Mouse (Mus musculus) left cerebral cortex, postnatal 10 days (tissue): ENCODE results near the gene Gsk3a. TPM values are rescaled to one million over a fixed set of nuclear protein-coding genes. Genes with fewer than 3 reads are reported as not detected.

ENCODE experiments used
- DNase-seq, 2 experiments: peaks; one replicate each; pipeline ENCODE4 v3.0.0; 2021 to 2022; ENCODE audit warnings: low spot score in 2 of 2, mixed read lengths in 1 of 2; ENCODE audit errors: extremely low spot score in 1 of 2
- intact Hi-C: fragments of 180-260 bp; cut with DNase I; formaldehyde crosslinking; loops from one replicate; pipeline ENCODE4 v1.15.1; 2025
- total RNA-seq, 2 experiments: library from RNA; stranded (reverse); gene quantifications; 2 replicates each; pipeline ENCODE4 v1.2.3; 2021

The Gsk3a gene
- total RNA-seq, 2 experiments from 2014 or later: 205 TPM

GRCm38 (mm10) chr7:25206094-25206830 is 31.4 kb downstream of the Gsk3a start:
- intact Hi-C loops: no loop called here
- DNase-seq: no peak

GRCm38 (mm10) chr7:25205355-25206093 is 32.1 kb downstream of the Gsk3a start:
- DNase-seq: no peak
- intact Hi-C loops: no loop called here

DNA sequence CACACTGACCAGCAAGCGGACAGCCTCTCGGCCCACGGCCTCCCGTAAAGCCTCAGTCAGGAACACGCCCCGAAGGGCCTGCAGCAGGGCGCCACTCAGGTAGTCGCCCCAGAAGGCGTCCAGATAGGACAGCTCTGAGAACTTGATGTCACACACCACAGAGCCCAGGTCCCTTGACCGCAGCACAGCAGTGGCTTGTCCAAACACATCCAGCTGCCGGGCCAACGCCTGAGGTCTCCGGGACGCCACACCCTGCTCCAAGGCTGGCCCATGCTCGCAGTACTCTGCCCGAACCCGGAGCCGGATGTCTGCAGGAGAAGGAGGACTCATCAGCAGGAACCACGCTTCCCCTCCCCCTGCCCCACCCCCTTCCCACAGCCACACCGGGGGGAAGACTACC is 34.0 kb downstream of the Gsk3a start:
- no peak for DNase-seq
- intact Hi-C loops: no loop called here

GRCm38 (mm10) chr7:25197384-25198018 is 40.1 kb downstream of the Gsk3a start:
- intact Hi-C loops: no loop called here
- DNase-seq: no peak

GRCm38 (mm10) chr7:25196107-25196506 is 41.5 kb downstream of the Gsk3a start:
- no peak for DNase-seq
- intact Hi-C loops: no loop called here

DNA sequence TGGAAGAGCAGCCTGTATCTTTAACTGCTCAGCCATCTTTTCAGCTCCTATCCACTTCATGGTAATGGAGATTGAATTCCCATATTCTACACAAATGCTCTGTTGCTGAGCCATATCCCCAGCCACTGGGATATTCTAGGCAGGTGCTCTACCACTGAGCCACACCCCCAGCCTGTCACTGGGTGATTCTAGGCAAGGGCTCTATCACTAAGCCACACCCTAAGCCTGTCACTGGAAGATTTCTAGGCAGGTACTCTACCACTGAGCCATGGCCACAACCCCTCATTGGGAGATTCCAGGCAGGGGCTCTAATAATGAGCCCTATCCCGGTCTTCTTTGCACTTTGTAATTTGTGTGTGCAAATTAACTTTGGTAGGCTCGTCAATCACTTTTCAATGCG is 42.5 kb downstream of the Gsk3a start:
- intact Hi-C loops: no loop called here
- DNase-seq: no peak

DNA sequence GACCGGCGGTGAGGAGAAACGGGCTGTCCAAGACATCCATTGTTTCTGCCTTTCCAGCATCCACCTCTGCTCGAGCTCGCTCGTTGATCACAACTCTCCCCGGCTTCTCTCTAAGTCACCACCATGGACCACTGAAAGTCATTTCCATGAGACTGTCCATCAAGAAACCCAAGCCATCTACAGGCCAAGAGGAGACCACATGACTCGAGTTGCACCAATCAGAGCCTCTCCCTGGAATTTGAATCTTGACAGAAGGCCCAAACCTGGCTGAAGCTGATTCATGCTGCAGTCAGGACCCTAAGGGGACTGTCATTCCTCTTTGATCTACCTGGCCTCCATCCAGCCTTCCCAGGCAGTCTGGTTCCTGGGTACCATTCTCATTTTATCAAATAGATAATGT is 45.5 kb downstream of the Gsk3a start:
- intact Hi-C loops: no loop called here
- DNase-seq: no peak

GRCm38 (mm10) chr7:25190806-25191205 is 46.8 kb downstream of the Gsk3a start:
- no peak for DNase-seq
- intact Hi-C loops: no loop called here

DNA sequence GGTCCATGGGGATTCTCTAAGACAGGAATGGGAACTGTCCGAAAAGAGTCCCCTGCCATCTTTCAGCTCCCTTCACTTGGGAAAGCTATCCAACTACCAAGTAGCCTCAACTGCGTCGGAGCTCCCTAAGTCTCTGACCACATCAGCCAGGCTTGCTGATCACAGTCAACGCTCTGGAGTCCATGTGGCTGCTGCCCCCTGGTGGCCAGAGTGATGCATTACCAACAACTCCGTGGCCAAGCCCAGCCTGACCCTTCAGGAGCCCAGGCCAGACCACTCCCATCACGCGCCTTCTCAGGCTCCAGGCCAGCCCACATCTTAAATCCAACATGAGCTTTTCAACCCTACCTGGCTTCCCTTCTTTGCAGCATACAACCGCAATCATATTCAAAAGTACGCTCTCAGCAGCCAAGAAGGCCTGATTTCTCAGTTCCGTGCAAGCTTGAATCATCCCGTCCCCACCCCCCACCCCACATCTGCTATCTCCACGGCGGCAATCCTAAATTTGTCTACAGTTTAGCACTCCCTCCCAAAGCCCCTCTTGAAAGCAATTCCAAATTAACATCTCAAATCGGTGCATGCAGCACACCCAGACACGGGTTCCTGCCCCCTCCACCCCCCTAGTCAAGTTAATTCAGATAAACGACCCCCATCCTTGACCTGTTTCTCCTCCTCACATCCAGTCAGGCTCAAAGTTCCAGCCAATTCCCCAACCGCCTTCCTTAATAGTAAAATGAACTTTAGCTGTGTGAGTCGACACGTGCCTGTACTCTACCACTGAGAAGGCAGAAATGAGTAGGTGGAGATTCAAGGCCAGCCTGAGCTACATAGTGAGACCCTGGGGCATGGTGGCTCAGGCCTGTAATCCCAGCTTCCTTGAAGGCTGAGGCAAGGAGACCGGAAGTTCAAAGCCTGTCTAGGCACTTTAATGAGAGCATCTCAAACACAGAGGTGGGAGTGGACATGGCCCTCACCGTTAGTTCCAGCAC is 49.7 kb downstream of the Gsk3a start:
- DNase-seq: peak; percentile 79 to 85
- intact Hi-C loops: loop anchor here (1.0 to 5.0 kb wide), 2 partner anchors 56 to 81 kb away; no protein-coding TSS in a partner anchor

- intact Hi-C loops: no loop called here
- DNase-seq: no peak
Measured at GRCm38 (mm10) chr7:25184091-25184490, 53.6 kb downstream of the Gsk3a start.

DNA sequence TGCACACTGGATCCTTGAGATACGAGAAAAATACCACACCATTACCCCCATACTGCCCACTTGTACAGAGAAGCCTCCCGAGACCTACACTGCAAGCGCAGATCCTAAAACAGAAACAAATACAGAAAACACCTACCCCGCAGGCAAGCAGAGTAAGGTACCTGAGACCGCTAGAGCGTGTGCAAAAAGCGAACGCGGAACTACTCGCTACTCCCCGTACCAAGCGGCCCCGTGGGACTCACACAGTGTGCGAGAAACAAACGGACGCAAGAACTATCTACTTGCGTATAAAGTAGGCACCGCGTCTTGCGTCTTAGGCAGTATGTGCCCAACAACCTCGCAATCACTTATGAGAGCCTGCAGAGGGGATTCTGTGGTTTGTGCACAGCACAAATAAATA is 55.8 kb downstream of the Gsk3a start:
- intact Hi-C loops: no loop called here
- no peak for DNase-seq

GRCm38 (mm10) chr7:25181331-25181790 is 56.3 kb downstream of the Gsk3a start:
- intact Hi-C loops: no loop called here
- peak in 1 of 2 experiments; percentile 55 for DNase-seq

DNA sequence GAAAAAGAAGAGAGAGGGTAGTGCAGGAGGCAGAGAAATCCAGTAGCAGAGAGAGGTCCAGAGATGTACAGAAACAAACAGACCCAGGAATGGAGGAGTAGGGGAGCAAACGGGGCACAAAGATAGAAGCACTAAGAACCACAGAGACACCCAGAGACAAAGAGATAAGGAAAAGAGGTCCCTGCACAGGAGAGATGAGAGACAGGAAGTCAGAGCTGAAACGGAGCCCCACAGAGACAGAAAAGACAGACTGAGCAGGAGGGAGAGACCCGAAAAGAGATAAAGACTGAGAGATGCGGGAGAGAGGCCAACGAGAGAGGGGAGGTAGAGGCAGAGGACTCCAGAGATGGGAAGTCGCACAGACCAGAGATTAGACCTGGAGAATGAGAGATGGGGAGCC is 57.1 kb downstream of the Gsk3a start:
- no peak for DNase-seq
- intact Hi-C loops: no loop called here

GRCm38 (mm10) chr7:25179606-25180161 is 58.0 kb downstream of the Gsk3a start, which contains the start of gene Pou2f2:
TSS of gene Pou2f2 (minus strand) at chr7:25179726.
- intact Hi-C loops: no loop called here
- DNase-seq: peak; percentile 84 to 91

DNA sequence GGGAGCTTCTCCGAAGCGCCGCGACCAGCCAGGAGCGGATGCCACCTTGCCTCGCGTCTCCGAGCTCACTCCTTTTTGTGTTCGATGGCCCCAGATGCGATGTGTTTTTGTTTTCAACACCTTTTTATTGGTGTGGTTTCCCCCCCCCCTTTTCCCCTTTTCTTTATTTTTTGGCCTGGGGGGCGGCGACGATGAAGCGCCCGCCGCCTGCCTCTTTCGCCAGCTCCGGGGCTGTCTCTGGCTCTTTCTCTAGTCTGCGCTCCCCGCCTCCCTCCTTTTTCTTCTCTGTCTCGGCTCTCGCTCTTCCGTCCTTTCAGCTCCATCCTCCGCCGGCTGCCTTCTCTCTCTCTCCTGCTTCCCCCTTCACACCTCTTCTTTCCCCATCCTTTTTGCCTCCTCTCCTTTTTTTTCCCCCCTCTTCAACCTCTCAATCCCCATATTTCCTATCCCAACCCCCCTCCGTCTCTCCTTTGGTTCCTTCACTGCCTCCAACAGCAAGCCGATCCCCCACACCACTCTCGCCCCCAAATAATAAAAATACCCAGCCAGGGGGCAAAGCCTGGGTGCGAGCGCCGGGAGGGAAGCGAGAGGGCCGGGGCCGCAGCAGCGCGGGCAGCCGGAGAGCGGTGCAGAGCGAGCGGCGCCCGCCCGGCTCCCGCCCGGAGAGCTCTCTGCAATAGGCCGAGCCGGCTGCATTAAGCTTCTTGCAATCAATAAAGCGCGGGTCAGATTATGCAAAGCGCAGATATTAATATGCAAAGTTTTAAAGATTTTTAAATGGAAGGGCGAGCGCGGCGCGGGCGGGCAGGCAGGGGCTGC is 58.7 kb downstream of the Gsk3a start:
- DNase-seq: peak in 1 of 2 experiments; percentile 54
- intact Hi-C loops: no loop called here

DNA sequence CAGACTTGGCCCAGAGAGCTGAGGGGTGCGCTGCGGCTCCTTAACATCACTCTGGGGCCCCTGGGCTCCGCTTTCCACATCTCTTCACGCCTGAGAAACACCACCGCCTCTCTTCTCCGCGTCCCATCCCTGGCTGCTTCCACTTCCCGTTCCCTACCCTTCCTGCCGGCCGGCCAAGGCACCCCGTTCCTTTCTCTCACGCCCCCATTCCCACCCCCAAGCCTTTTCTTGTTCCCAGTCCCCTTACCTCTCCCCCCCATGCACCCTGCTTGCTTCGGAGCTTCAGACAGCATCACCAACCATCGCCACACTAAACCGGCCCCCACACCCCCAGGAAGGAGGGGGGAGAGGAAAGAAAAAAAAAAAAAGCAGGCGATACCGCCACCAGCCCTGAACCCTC is 59.3 kb downstream of the Gsk3a start:
- intact Hi-C loops: no loop called here
- peak in 1 of 2 experiments; percentile 52 for DNase-seq
